Mouse (Mus musculus) stomach, embryonic 14.5 days (tissue): ENCODE data around the gene Mta1. TPM values are rescaled to one million over a fixed set of nuclear protein-coding genes. Genes with fewer than 3 reads are reported as not detected.

ENCODE experiments used
- ATAC-seq: fragments of 200-750 bp; cut with Nextera tagmentation; 2 replicates; pipeline ENCODE4 v1.8.0; 2017; ENCODE audit warnings: low read depth, moderate TSS enrichment; ENCODE audit not compliant: insufficient number of reproducible peaks, insufficient read depth, low FRiP score
- H3K27ac ChIP-seq: fragments of 300-500 bp; sonication (generic); 2 replicates; pipeline ENCODE4 v1.5.1; 2014; ENCODE audit warnings: mild to moderate bottlenecking, low read length, moderate library complexity, mixed read lengths
- H3K27me3 ChIP-seq: fragments of 300-500 bp; sonication (generic); 2 replicates; pipeline ENCODE4 v1.6.1; 2014; ENCODE audit warnings: low read length, control low read depth, mixed read lengths; ENCODE audit not compliant: control insufficient read depth, insufficient read depth
- H3K36me3 ChIP-seq: fragments of 300-500 bp; sonication (generic); 2 replicates; pipeline ENCODE4 v1.6.1; 2014; ENCODE audit warnings: mild to moderate bottlenecking, control low read depth, low read length, moderate library complexity, mixed read lengths; ENCODE audit not compliant: control insufficient read depth, insufficient read depth
- H3K4me1 ChIP-seq: fragments of 300-500 bp; sonication (generic); 2 replicates; pipeline ENCODE4 v1.6.1; 2014; ENCODE audit warnings: low read length, control low read depth, mixed read lengths; ENCODE audit not compliant: control insufficient read depth, insufficient read depth
- H3K4me2 ChIP-seq: fragments of 300-500 bp; sonication (generic); replicated peaks from 2 replicates; pipeline ENCODE4 v1.6.1; 2014; ENCODE audit warnings: low read depth, low read length, control low read depth
- H3K4me3 ChIP-seq: fragments of 300-500 bp; sonication (generic); 2 replicates; pipeline ENCODE4 v1.5.1; 2014; ENCODE audit warnings: low read depth, low read length, control low read depth
- H3K9ac ChIP-seq: fragments of 300-500 bp; sonication (generic); replicated peaks from 2 replicates; pipeline ENCODE4 v1.6.1; 2014; ENCODE audit warnings: low read depth, mild to moderate bottlenecking, control low read depth, low read length, moderate library complexity, mixed read lengths
- H3K9me3 ChIP-seq: fragments of 300-500 bp; sonication (generic); 2 replicates; pipeline ENCODE4 v1.6.1; 2016; ENCODE audit warnings: low read depth, low read length, control low read depth; ENCODE audit not compliant: control insufficient read depth
- WGBS: fragments of 180-500 bp; shearing (Covaris S2); extraction: QIAGEN DNeasy Blood & Tissue Kit; methylation state at CpG from one replicate; pipeline ENCODE4 v1.1.7; 2014; 5-methylcytosine and 5-hydroxymethylcytosine counted together
- polyA plus RNA-seq: library from polyadenylated mRNA; unstranded; fragments of >200 nt; fragmentation: Nextera tagmentation; extraction: Ambion mirVana; gene quantifications from 2 replicates; pipeline ENCODE4 v1.2.1, GENCODE M21; 2014

Mta1 gene
- polyA plus RNA-seq, 1 experiment from 2014 or later: 21.8 TPM

- Histone ChIP-seq H3K27ac (no peak within 1 kb of the TSS; the same call in 1 of the 2 replicates), H3K4me3 (peak within 1 kb of the TSS; percentile 42), H3K4me1 (peaks cover 28% of the 10 kb centered on the region), H3K27me3 (peaks cover 3% of the 10 kb centered on the region; the same call in 1 of the 2 replicates), H3K9ac (peak within 1 kb of the TSS; percentile 15; the same call in 1 of the 2 replicates), H3K4me2 (peak within 1 kb of the TSS; percentile 61), H3K36me3 (peaks cover 30% of the 10 kb centered on the region), H3K9me3 (no peaks in the 10 kb centered on the region)
- WGBS: under 1% methylated on average over 68 of the region's 68 CpGs
- peak; percentile 83 for ATAC-seq
Observed at GRCm38 (mm10) chr12:113139908-113140615, 42.0 kb downstream of the Mta1 start, which contains the start of gene Crip2. Gene Crip2 (plus strand): TSS chr12:113140236.

GRCm38 (mm10) chr12:113140616-113141411, 42.7 kb downstream of the Mta1 start:
- Histone ChIP-seq H3K9me3 (no peaks in the 10 kb centered on the region), H3K4me3 (peak overlapping the region; percentile 42), H3K4me2 (peak overlapping the region; percentile 61), H3K27ac (no peak overlapping the region; the same call in 1 of the 2 replicates), H3K36me3 (peaks cover 22% of the 10 kb centered on the region), H3K27me3 (peaks cover 3% of the 10 kb centered on the region; the same call in 1 of the 2 replicates), H3K9ac (peak overlapping the region; percentile 15; the same call in 1 of the 2 replicates), H3K4me1 (peaks cover 28% of the 10 kb centered on the region)
- 3% methylated on average over 49 of the region's 49 CpGs for WGBS
- ATAC-seq: peak; percentile 34

GRCm38 (mm10) chr12:113141531-113141973, 43.5 kb downstream of the Mta1 start:
- no peaks in the 10 kb centered on the region for H3K9me3 ChIP-seq
- peaks cover 15% of the 10 kb centered on the region for H3K36me3 ChIP-seq
- no peak for ATAC-seq
- peaks cover 3% of the 10 kb centered on the region; the same call in 1 of the 2 replicates for H3K27me3 ChIP-seq
- WGBS: 60% methylated on average over 8 of the region's 8 CpGs
- peaks cover 32% of the 10 kb centered on the region for H3K4me1 ChIP-seq
- peak overlapping the region; percentile 61 for H3K4me2 ChIP-seq
- H3K27ac ChIP-seq: peak overlapping the region; percentile 59; the same call in 1 of the 2 replicates
- peak overlapping the region; percentile 42; the same call in 1 of the 2 replicates for H3K4me3 ChIP-seq
- no peak overlapping the region for H3K9ac ChIP-seq

- peak overlapping the region; percentile 59 for H3K27ac ChIP-seq
- peaks cover 7% of the 10 kb centered on the region for H3K36me3 ChIP-seq
- no peaks in the 10 kb centered on the region for H3K9me3 ChIP-seq
- peak overlapping the region; percentile 42; the same call in 1 of the 2 replicates for H3K4me3 ChIP-seq
- H3K4me1 ChIP-seq: peaks cover 32% of the 10 kb centered on the region
- H3K4me2 ChIP-seq: peak overlapping the region; percentile 61
- peak; percentile 29; the same call in 1 of the 2 replicates for ATAC-seq
- 16% methylated on average over 15 of the region's 15 CpGs for WGBS
- H3K27me3 ChIP-seq: peaks cover 3% of the 10 kb centered on the region; the same call in 1 of the 2 replicates
- no peak overlapping the region for H3K9ac ChIP-seq
Observed at GRCm38 (mm10) chr12:113142021-113142975, 44.2 kb downstream of the Mta1 start.

- no peaks in the 10 kb centered on the region; the same call in 1 of the 2 replicates for H3K36me3 ChIP-seq
- H3K27ac ChIP-seq: peak overlapping the region; percentile 23; the same call in 1 of the 2 replicates
- no peak for ATAC-seq
- H3K9ac ChIP-seq: no peak overlapping the region
- H3K4me2 ChIP-seq: peak overlapping the region; percentile 61
- no peaks in the 10 kb centered on the region for H3K9me3 ChIP-seq
- peaks cover 3% of the 10 kb centered on the region; the same call in 1 of the 2 replicates for H3K27me3 ChIP-seq
- WGBS: 57% methylated on average over 7 of the region's 7 CpGs
- no peak overlapping the region for H3K4me3 ChIP-seq
- peaks cover 32% of the 10 kb centered on the region for H3K4me1 ChIP-seq
Observed at GRCm38 (mm10) chr12:113143164-113143563, 45.1 kb downstream of the Mta1 start.

GRCm38 (mm10) chr12:113144001-113144756, 46.1 kb downstream of the Mta1 start:
- Histone ChIP-seq H3K9ac (no peak overlapping the region), H3K27me3 (peaks cover 3% of the 10 kb centered on the region; the same call in 1 of the 2 replicates), H3K9me3 (no peaks in the 10 kb centered on the region), H3K27ac (no peak overlapping the region), H3K4me2 (no peak overlapping the region), H3K4me1 (peaks cover 31% of the 10 kb centered on the region), H3K36me3 (no peaks in the 10 kb centered on the region), H3K4me3 (no peak overlapping the region)
- ATAC-seq: no peak
- 75% methylated on average over 20 of the region's 20 CpGs for WGBS

- Histone ChIP-seq H3K36me3 (no peaks in the 10 kb centered on the region), H3K4me3 (no peak overlapping the region), H3K27me3 (peaks cover 3% of the 10 kb centered on the region; the same call in 1 of the 2 replicates), H3K27ac (no peak overlapping the region), H3K4me2 (no peak overlapping the region), H3K9me3 (no peaks in the 10 kb centered on the region), H3K4me1 (peaks cover 24% of the 10 kb centered on the region), H3K9ac (no peak overlapping the region)
- ATAC-seq: no peak
- 94% methylated on average over 16 of the region's 16 CpGs for WGBS
Observed at GRCm38 (mm10) chr12:113144886-113145285, 46.8 kb downstream of the Mta1 start.
